Mouse (Mus musculus) ovary, adult 18-20 months (tissue): ENCODE data around the gene F2rl1.

ENCODE experiments used
- DNase-seq: peaks from one replicate; pipeline ENCODE4 v3.0.0; 2022; ENCODE audit warnings: low spot score, mixed read lengths

Gene F2rl1

DNA sequence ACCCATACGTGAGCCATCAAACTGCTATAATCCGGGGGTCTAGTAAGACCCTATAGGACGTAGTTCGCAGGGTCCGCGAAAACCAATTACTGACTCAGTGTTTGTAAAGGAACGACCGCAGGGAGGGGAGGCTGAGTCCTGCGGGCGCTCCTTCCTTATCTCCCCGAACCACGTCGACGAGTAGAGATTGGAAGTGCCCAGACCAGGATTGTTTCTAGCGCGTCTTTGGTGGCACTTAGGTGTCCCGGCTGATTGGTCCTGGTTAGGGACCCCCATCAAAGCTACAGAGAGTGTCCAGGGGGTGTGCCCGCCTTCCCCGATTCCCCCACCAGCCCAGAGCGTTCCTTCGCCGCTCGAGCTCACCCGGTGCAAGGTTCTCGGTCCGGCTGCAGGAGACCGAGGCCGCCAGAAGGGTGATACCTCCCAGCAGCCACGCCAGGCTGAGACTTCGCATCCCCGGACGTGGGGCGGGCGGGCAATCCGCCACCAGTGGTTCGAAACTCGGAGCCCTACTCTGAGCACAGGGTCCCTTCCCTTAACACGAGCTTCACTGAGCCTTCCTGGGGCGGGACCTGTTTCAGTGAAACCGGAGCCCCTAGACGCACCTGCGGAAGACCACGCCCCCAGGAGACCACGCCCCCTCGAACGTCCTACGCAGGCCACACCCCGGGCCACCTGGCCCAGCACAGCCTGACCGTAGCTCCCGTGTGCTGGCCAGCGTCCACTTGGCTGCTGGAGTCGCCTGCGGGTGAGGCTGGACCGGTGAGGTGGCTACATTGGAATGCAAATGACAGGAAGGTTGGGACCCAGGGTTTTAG lies at the start of gene F2rl1:
TSS of gene F2rl1 (minus strand) at position 554 of the 818 bp plus-strand sequence.
- DNase-seq, result peak; percentile 40

DNA sequence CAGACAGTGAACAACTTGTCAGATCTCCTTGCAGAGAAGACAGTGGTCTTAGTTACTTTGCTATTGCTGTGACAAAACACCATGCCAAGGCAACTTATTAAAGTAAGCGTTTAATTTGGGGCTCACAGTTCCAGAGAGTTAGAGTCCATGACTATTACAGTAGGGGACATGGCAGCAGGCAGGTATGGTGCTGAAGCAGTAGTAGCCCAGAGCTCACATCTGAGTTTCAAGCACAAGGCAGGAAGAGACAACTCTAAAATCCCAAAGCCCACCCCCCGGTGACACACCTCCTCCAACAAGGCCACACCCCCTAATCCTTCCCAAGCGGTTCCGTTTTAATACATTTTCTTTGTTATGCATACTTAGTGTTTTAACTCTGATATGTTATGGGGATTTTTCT lies 45.9 kb upstream of the F2rl1 start:
- no peak for DNase-seq

DNA sequence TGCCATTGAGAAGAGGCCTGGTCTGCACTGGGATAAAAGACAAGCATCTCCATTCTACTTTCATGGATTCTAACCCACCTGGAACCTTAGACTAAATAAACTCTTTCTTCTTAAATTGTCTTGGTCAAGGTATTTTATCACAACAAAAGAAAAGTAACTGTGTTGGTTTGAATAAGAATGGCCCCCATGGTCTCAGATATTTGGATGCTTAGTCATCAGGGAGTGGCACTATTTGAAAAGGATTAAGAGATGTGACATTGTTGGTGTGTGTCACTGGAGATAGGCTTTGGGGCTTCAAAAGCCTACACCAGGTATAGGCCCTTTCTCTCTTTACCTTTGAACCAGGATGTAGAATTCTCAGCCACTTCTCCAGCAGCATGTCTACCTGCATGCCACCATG lies 44.3 kb upstream of the F2rl1 start:
- DNase-seq, result no peak

DNA sequence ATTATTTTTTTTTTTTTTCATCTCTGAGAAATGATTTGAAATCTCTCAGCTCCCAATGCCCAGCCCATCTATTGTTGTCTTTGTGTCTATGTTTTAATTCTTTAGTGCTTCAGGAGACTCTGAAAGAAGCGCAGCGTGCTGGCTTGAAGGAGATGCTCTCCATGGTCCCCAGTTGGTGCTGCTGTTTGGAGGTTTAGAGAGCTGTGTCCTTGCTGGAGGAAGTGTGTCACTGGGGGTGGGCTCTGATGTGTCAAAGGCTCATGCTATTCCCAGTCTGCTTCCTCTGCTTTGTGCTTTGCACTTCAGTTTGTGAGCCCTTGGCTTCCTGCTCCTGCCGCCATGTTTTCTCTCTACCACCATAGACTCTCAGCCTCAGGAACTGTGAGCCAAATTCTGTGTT lies 43.3 kb upstream of the F2rl1 start:
- no peak for DNase-seq

DNA sequence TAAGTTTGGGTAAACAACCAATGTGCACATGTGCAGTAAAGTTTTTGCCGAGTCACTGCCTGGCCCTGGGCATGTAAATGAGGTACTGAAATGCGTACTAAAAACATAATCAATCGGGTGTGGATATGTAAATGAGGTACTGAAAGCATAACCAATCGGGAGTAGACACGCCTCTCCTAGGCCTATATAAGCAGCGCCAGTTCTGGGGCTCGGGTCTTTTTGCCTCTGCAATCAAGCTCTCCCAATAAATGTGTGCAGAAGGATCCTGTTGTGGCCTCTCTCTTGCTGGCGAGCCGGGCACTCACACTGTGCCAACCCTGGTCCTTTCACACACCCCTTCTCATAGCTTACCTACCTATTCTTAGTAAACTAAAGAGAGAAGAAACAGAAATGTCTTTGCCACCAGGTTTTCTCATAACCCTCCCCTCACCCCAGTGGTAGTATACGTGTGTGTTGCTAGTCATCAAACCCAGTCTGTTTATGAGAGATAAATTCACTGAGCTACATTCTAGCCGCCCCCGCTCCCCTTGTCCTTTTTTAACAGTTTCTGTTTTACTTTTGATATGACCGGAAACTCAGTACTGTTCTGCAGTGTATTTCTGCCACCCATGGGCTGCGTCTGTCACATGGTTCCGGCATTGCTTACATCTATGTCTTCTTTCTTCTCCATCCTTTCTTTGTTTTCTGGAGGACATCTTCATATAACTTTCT lies 42.0 kb upstream of the F2rl1 start:
- no peak for DNase-seq

DNA sequence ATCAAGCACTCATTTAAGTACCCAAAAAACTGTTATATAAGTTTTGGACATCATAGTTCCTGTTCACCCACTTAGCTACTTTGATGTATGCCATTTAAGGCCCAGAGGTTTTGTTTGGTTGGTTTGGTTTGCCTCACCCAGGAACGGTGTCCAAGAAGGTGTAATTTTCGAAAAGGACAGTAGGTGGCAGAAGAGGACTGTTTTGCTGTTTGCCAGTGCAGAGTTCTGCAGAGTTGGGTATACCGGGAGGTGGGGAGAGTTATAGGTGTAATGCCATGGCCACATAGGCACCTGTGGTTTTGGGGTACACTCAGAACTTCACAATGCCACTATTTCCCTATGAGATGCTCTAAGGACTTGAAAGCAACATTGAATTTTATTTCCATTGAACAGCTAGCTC lies 38.7 kb upstream of the F2rl1 start:
- no peak for DNase-seq

DNA sequence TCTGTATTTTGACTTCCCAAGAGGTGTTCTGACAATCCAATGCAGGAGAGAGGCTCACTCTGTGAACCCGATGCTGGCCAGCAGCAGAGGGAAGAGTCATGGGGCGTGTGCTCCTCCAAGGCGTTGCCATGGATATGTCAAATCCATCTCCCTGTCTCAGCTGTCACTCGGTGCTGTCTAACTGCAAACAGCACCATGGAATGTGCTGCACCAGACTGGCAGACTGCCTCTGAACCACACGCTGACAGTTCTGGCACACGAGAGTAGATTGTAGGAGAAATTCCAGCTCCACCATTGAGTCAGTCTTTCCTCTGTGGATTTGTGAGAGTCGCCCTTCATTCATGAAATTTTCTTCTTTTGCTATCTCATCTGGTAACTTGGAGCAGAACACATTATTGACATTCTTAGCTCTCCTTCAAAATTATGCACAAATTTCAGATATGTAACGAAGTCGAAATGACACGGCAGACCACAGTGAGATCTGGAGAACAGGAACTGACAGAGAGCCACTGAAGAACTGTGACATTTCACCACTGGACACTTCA lies 38.1 kb upstream of the F2rl1 start:
- no peak for DNase-seq

DNA sequence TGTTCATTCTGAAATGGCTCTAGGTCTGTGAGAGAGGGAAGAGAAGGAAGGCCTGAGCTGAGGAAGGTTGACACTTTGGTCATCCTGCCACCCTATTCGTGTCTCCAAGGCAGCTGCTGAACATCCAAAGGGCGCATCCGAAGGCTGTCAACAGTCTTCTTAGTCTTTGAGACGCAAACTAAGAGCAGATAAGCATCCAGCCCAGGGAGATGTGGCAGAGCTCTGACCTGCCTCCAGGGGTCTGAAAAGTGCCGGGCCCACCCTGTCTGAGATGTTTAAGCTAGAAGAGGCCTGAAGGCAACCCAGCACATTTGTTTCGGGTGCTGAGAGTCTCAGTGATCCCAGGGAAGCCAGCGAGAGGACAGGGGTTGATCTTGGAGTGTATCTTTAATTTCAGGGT lies 32.3 kb upstream of the F2rl1 start:
- DNase-seq, result no peak

DNA sequence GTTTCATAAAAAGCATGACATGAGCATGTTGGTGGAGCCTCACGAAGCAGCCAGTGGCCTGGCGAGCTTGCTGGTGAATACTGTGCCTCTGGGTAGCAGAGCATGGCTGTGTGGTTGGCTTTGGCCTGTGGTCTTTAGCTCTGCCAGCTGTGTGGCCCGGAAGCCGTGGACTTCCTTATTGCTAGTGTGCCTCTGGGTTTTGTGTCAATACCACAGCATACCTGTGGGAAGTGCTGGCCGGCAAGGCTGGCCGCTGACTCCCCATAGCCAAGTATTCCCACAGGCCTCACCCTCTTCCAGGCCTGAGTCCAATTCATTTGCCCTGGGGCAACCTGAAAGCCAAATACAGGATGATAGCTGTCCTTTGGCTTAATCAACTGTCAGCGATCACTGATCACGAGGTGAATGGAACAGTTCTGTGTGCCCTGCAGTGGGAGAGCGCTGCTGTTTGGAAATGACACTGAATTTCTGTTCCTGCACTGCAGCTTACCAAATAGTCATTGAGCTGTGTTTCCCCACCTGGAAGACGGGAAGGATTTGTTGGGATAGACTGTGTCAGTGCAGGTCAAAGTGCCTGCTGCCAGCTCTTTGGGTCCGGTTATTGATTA lies 29.0 kb upstream of the F2rl1 start:
- no peak for DNase-seq

DNA sequence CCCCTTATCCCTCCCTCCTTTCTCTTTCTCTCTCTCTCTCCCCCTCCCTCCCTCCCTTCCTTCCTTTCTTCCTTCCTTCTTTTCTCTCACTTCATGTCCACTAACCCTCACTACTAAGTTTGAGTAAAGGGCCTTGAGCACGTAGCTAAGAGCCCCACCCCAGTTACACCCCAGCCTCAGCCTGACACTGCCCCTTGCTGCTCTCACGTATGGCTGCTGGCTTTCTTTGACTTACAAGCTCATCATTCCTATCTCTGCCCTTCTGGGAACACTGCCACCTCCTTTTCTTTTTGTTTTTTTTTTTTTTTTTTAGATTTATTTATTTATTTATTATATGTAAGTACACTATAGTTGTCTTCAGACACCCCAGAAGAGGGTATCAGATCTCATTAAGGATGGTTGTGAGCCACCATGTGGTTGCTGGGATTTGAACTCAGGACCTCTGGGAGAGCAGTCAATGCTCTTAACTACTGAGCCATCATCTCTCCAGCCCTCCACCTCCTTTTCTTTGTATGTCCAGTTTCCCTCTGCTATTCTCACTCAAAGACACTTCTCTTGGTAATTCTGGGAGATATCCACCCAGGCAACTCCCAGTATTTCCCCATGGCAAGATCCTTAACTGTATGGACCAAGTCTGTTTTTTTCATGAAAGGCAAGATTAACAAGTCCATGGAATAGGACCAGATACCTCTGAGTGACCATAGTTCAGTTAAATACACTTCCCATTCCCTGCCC lies 25.8 kb upstream of the F2rl1 start:
- DNase-seq, result no peak

DNA sequence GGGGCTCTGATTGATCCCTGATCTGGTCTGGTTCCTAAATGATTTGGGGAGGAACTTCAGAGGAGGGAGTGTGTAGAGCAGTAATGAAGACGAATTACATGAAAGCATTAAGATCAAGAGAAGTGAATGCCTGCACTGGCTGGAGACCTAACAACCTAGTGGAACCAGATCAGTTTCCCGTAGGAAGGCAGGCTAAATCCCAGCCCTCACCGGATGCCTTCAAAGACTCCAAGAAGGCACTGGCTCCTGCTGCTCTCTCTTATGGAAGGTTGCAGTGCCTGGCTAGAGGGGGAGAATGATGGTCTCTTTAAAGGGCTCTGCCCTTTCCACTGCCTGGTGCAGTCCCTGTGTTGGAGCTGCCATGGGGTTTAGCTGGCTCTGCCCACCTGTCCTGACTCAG lies 24.4 kb upstream of the F2rl1 start:
- no peak for DNase-seq

DNA sequence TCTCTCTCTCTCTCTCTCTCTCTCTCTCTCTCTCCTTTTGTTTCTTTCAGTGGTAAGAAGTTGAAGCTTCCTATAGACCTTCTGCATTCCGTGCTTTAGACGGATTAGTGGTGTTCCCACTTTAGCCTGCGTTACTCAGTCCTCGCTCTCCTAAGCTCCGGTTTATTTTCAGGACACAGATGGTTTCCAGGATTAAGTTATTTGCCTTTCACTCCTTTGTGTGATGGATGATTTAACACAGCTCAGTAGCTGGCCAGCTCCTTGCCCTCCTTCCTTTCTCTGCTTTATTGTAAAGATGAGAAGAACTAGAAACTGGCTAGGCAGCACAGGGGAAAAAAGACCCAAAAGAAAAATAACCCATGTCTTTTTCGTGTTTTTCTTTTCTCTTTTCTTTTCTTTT lies 23.8 kb upstream of the F2rl1 start:
- DNase-seq, result no peak

DNA sequence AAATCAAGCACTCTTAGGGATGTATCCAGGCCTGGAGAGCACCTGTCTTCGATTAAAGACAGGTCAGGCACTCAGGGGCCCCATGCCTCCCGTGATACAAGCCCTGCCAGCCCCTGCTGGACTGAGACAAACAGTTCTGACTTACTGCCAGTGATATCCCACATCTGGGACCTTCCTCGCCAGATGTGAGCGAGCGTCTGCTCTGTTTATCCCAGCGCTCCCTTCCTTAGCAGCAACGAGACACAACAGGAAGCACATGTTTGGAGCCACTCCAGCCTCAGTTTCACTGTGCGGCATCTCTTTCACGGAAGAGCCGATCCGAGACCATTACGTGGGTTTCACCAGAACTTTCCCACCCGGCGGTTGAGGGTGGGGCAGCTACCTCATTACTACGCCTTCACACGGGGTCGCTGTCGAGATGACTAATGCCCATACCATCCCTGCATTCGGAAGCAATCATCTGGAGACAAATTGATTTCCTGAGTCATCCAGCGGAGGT lies 23.3 kb upstream of the F2rl1 start:
- DNase-seq, result no peak

DNA sequence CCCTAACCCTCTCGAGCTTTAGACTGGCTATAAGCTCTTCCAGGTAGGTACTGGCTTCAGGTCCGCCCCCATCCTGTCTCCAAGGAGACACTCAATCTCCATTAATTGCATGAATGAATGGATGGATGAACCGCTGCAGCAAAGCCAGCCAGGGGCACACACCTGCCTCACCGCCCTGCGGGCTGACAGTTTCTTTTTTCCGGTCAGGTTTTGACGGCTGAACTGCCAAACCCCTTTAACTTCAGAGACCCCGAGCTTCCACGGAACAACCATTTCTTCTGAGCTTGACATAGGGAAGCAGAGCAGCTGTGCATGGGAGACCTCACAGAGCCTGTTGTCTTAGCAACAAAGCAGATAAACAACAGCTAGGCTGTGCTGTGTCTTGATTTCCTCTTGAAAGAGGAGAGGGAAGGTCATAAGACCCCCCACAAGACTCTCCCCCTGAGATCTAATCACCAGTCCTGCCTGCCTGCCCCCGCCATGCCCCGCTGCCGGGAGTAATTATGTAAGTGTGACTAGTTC lies 22.1 kb upstream of the F2rl1 start:
- no peak for DNase-seq

DNA sequence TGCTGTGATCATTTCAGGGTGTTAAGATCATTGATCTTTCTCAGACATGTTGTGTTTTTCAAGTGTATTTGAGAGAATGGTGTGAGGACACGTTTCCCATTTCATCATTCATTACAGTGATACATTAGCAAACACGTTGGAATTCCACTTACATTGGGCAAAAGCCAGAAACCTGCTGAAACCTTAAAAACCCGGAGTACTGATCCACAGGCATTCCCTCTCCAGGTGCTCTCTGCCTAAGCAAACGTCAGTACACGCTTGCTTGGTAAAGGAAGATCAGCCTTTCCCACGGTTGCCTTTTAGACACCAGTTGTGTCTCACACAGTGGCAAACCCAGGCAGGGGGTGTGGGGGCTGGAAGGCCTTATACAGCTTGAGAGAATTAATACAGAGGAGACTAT lies 21.2 kb upstream of the F2rl1 start:
- no peak for DNase-seq

DNA sequence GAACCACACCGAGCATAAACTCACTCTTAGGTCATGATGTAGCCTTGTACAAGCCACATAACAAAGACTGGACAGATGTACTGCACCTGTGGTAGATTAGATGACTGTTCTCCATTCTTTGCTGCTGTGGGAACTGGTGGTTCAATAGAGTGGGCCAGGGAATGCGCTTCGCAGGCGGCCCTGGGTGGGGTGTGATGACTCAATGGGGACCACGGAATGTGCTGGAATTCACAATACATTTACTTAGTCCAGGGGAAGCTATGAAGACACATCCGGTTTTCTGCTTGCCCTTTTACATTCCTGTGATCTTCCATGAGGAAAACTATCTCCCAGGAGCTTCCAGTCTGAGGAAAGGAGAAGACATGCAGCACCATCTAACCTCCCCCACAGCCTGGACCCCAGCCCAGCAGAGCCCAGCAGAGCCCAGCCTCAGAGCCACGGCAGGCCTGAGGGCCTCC lies 20.7 kb upstream of the F2rl1 start:
- DNase-seq, result no peak

DNA sequence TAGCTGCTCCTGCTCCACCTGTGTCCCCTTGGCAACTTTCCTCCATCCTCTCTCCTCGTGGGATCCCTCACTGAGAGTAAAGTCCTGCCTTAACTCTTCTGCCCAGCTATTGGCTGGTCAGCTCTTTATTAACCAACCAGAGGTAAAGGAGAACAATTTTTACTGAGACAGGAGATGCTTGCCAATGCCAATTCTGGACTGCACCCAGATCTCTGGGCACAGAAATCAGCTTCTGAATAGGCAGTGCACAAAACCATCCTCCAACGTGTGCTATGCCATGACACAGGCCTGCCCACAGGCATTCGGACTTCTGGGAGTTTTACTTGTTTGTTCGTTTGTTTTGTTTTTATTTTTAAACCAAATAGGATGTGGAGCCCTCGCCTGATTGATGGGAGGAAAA lies 13.0 kb upstream of the F2rl1 start:
- DNase-seq, result no peak

DNA sequence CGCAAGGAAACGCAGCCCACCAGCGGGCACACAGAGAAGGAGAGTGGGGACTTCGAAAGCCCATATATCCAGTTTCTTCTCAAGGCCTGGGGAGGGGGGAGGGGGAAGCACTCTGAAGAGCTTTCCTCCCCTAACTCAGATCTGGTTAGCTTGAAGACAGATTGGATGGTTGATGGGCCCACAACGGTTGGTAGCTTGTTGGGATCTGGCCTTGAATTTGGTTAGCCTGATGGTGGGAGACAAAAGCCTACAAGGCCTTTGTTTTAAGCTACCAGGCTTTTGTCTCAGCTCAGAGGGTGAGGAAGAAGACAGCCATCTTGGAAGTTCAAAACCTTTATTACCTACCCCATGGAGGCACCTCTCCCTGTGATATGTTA lies 11.1 kb upstream of the F2rl1 start:
- DNase-seq, result no peak

DNA sequence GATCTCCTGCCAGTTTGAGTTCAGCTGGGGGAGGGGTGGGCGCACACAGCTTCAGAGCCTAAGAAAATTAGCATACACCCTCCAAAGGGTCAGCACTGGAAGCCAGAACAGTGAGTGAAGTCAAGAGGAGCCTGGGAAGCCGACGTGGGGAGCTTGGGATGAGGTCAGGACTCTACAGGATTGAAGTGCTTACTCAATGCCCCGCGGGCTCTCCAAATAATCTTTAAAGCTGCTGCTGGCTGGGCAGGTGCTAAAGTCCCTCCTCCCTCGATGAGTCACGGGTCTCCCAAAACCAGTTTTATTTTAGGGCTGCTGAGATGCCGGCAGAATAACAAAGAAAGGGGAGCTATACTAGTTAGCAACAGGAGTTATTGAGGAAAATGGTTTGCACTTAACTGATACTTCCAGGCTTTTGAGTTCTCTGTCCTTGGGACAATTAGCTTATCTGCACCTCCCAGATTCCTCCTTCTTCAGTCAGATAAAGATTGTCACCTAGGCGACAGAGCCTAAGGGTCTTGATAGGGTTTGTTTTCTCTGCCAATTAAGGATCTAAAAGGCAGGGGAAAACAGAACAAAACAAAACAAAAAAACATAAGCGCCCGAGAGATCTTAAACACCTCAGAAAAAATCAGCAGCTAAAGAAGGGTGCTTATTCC lies 10.6 kb upstream of the F2rl1 start:
- no peak for DNase-seq

DNA sequence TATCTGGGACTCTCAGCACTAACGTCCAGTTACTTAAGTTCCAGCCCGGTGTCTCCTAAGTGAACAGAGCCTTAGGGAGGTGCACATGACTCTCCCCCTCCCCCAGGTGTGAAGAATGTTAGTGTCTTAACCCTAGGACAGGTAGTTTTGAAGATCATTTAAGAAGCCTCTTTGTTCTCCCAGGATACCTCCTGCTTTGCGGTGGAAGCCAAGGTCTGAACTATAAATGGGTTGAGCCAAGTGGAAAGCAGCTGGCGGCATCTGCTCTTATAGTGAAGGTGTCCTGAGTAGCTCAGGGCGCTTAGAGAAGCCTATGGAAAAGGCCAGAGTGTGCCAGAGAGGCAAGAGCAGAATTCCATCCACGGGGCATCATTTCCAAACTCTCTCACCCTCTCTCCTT lies 10.0 kb upstream of the F2rl1 start:
- no peak for DNase-seq

DNA sequence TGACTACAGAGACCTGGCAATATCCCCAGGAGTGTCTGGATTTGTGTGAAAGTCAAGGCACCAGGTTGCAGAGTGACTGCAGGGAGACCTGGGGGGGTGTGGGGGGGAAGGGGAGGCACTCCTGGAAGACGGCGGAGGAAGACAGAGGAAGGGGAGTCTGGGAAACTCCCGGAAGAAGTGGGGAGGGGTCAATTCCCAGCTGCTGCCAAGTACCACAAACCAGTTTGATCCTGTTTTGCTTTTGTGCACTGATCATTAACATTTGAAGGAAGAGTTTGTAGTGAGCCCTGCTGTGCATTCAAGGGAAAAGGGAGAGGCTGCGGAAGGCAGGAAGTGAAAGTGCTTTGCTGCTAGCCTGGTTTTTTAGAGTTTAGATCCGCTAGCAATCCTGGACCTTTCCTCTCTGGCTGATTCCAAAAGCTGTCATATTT lies 9.1 kb upstream of the F2rl1 start:
- no peak for DNase-seq
